8 mouse cellular contexts compared by ENCODE assay signal in the genomic region with DNA sequence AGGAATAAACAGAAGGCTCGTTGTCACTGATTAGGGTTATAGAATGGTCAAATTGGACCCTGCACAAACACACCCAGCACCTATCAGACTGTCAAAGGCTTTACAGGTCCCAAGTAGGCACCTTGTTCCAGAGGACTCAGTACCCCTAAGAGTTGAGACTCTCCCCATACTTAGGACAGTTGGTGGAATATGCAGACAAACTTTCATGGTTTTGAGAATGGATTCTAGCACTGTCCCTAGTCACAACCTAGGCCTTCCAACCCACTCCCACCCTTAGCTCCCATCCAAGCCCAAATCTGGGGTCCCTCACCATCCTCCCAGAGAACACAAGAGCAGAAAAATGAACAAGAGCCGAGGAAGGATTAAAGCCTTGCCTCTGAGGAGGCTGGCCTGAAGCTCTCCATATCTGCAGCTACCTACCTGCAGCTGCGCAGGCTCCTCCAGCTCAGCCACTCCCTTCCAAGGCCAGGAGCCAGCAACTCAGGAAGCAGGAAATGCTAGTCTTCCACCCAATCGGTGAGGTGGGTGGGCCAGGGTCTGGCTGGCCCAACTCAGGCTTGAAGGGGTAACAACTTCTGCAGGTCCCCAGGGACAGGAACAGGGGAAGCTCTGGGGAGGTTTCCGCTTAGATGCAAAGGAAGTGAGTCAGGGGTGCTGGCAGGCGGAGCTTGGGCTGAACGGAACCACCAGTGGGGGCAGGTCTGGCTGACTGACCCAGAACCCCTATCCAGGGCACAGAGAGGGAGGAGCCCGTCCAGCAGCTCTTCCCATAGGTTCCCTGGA. TPM values are rescaled to one million over a fixed set of nuclear protein-coding genes. Genes with fewer than 3 reads are reported as not detected.
DNase-seq lines count a peak whose midpoint lies in the region; ATAC-seq and TF ChIP-seq lines count a peak whose summit lies in the region.

A gene (minus strand): TSS at position 715 of the 783 bp plus-strand sequence.

- peak; percentile 68 for ATAC-seq in liver, embryonic 14.5 days (ENCODE audit: insufficient read depth)

- peak within 1 kb of the TSS; percentile 62 for H3K9ac ChIP-seq in liver, embryonic 14.5 days (replicated peaks)

- DNase-seq in ES-CJ7 (ENCODE audit: low read depth, low spot score), result peak; percentile 85
- peak; percentile 87 for DNase-seq in adrenal gland, postnatal 10 days
- DNase-seq in gastrocnemius, postnatal 14 days, result peak; percentile 71
- DNase-seq in induced T-regulatory cell, adult 2 months (ENCODE audit: low read depth), result peak; percentile 87
- DNase-seq in liver, embryonic 14.5 days (ENCODE audit: low read depth in 3 of 3, low spot score in 3 of 3), result no peak
- DNase-seq in urinary bladder, adult 2 months (ENCODE audit: low spot score), result peak; percentile 67
- DNase-seq in layer of hippocampus, postnatal 25 days (ENCODE audit: extremely low spot score in 1 of 2, low spot score in 1 of 2), result no peak

- H3K4me1 ChIP-seq in liver, embryonic 14.5 days (replicated peaks; ENCODE audit: control insufficient read depth in 2 of 2, insufficient read depth in 2 of 2, low read length in 1 of 2), result peaks cover 8 to 14% of the 10 kb centered on the region in 2 experiments
- H3K4me1 ChIP-seq in olfactory bulb, adult 2 months (ENCODE audit: control insufficient read depth, insufficient read depth, low read length), result peaks cover 5% of the 10 kb centered on the region

- peak within 1 kb of the TSS; percentile 48 to 52 for H3K4me3 ChIP-seq in liver, embryonic 14.5 days (ENCODE audit: insufficient read depth in 1 of 2, low read depth in 2 of 2, low read length in 2 of 2)
- peak within 1 kb of the TSS; percentile 12; the same call in 1 of the 2 replicates for H3K4me3 ChIP-seq in olfactory bulb, adult 2 months (ENCODE audit: insufficient read depth, low read depth, low read length)

- no peak for TF ChIP-seq EP300 in liver, embryonic 14.5 days (IDR thresholded peaks at IDR 0.05; ENCODE audit: low read depth)

- peak within 1 kb of the TSS; percentile 77 for H3K27ac ChIP-seq in liver, embryonic 14.5 days
- no peak within 1 kb of the TSS; the same call in 1 of the 2 replicates for H3K27ac ChIP-seq in olfactory bulb, adult 2 months (ENCODE audit: insufficient read depth, low read depth, low read length)

- no peaks in the 10 kb centered on the region for H3K27me3 ChIP-seq in liver, embryonic 14.5 days (ENCODE audit: control insufficient read depth, insufficient read depth, low read length)

- H3K9me3 ChIP-seq in liver, embryonic 14.5 days (ENCODE audit: control insufficient read depth, low read length), result no peaks in the 10 kb centered on the region

- intact Hi-C loops in gastrocnemius, postnatal 14 days (cut with DNase I; ENCODE audit: low total_unique reads), result loop anchor here (10.0 kb wide), 1 partner anchor 48 kb away; a partner anchor contains a TSS

- H3K4me2 ChIP-seq in liver, embryonic 14.5 days (ENCODE audit: low read depth), result peak within 1 kb of the TSS; percentile 63

- peaks cover 22% of the 10 kb centered on the region for H3K36me3 ChIP-seq in liver, embryonic 14.5 days (replicated peaks; ENCODE audit: control insufficient read depth, insufficient read depth, low read depth)

- TF ChIP-seq POLR2A in olfactory bulb, adult 2 months (IDR thresholded peaks at IDR 0.05; ENCODE audit: insufficient read depth, low read depth, low read length), result no peak

- no peak for TF ChIP-seq CTCF in liver, embryonic 14.5 days (IDR thresholded peaks at IDR 0.05; ENCODE audit: low read depth)
- no peak for TF ChIP-seq CTCF in olfactory bulb, adult 2 months (IDR thresholded peaks at IDR 0.05; ENCODE audit: insufficient read depth, low read depth, low read length)

- 3% methylated on average over 8 of the region's 8 CpGs for WGBS in liver, embryonic 14.5 days (ENCODE audit: insufficient replicate concordance)
- WGBS in olfactory bulb, adult 2 months, result 37% methylated on average over 8 of the region's 8 CpGs

RNA-seq across cellular contexts. Expression of the gene that starts here (rescaled TPM):
- total RNA-seq in adrenal gland, postnatal 10 days (2021), result 10 to 100 TPM; 13.9 to 19.5 TPM
- 1 to 10 TPM; 1.9 TPM for total RNA-seq in gastrocnemius, postnatal 14 days (2021)
- 3.7 and 4.1 TPM in 2 replicates for polyA plus RNA-seq in liver, embryonic 14.5 days (2012; rRNA removed)
- 4.9 and 5.7 TPM in 2 replicates for polyA plus RNA-seq in liver, embryonic 14.5 days (2014; fragmentation: Nextera tagmentation; extraction: Ambion mirVana)
- not detected in 2 replicates for polyA plus RNA-seq in olfactory bulb, adult 2 months (2012; ENCODE audit: insufficient read depth, insufficient read length, low replicate concordance, missing spikeins)
- polyA plus RNA-seq in urinary bladder, adult 2 months (2012; rRNA removed), result 22.6 and 25.3 TPM in 2 replicates
- 1 to 10 TPM; 1.5 TPM for total RNA-seq in layer of hippocampus, postnatal 25 days (2021)

Comparison
In these comparisons a context has a peak if more than half of its experiments do, and no peak if none do; other contexts are left out.
1. RNA of the gene that starts here (total RNA-seq): 13.9 to 19.5 TPM in adrenal gland, postnatal 10 days; 1.9 TPM in gastrocnemius, postnatal 14 days and 1.5 TPM in layer of hippocampus, postnatal 25 days; every median in the first group is over 4 times any median in the second.
2. DNase-seq: peak in ES-CJ7 (single experiment), adrenal gland, postnatal 10 days (single experiment), gastrocnemius, postnatal 14 days (single experiment), induced T-regulatory cell, adult 2 months (single experiment) and urinary bladder, adult 2 months (single experiment); none in liver, embryonic 14.5 days (0 of 3) and layer of hippocampus, postnatal 25 days (0 of 2).